Mouse (Mus musculus): ENCODE measurements around the gene Mprip. TPM values are rescaled to one million over a fixed set of nuclear protein-coding genes. Genes with fewer than 3 reads are reported as not detected.
"Not testable (repeated sequence)": the region's sequence is repeated elsewhere in the genome, so short reads cannot be mapped to it uniquely, and the experiment has no call there.

Gene Mprip
- polyA plus RNA-seq, 1 experiment from 2014 or later, result 26.3 TPM

- no peak overlapping the region for H3K27ac ChIP-seq
- H3K79me2 ChIP-seq (ENCODE audit: inconsistent target), result peaks cover 70% of the 10 kb centered on the region
- 80% methylated on average over 3 of the region's 3 CpGs for WGBS (ENCODE audit: missing documents)
- H3K36me3 ChIP-seq (ENCODE audit: inconsistent target), result no peaks in the 10 kb centered on the region
- H3K4me3 ChIP-seq (ENCODE audit: inconsistent target), result no peak overlapping the region
Observed at GRCm38 (mm10) chr11:59664818-59665217, 3.7 kb downstream of the Mprip start.

- H3K27ac ChIP-seq, result no peak overlapping the region
- WGBS (ENCODE audit: missing documents), result 60% methylated on average over 4 of the region's 4 CpGs
- H3K36me3 ChIP-seq (ENCODE audit: inconsistent target), result no peaks in the 10 kb centered on the region
- no peak overlapping the region for H3K4me3 ChIP-seq (ENCODE audit: inconsistent target)
- peaks cover 100% of the 10 kb centered on the region for H3K79me2 ChIP-seq (ENCODE audit: inconsistent target)
Observed at GRCm38 (mm10) chr11:59671049-59671693, 10.1 kb downstream of the Mprip start.

- Histone ChIP-seq H3K36me3 (ENCODE audit: inconsistent target) (no peaks in the 10 kb centered on the region), H3K27ac (no peak overlapping the region), H3K79me2 (ENCODE audit: inconsistent target) (peaks cover 93% of the 10 kb centered on the region), H3K4me3 (ENCODE audit: inconsistent target) (no peak overlapping the region)
- WGBS (ENCODE audit: missing documents), result 95% methylated on average over 2 of the region's 3 CpGs
Observed at GRCm38 (mm10) chr11:59674013-59674412, 12.9 kb downstream of the Mprip start.

GRCm38 (mm10) chr11:59674746-59675145 lies 13.6 kb downstream of the Mprip start:
- peaks cover 92% of the 10 kb centered on the region for H3K79me2 ChIP-seq (ENCODE audit: inconsistent target)
- not testable (repeated sequence) for H3K27ac ChIP-seq; H3K4me3 ChIP-seq (ENCODE audit: inconsistent target); H3K36me3 ChIP-seq (ENCODE audit: inconsistent target)
- WGBS (ENCODE audit: missing documents), result 98% methylated on average over 8 of the region's 8 CpGs

DNA sequence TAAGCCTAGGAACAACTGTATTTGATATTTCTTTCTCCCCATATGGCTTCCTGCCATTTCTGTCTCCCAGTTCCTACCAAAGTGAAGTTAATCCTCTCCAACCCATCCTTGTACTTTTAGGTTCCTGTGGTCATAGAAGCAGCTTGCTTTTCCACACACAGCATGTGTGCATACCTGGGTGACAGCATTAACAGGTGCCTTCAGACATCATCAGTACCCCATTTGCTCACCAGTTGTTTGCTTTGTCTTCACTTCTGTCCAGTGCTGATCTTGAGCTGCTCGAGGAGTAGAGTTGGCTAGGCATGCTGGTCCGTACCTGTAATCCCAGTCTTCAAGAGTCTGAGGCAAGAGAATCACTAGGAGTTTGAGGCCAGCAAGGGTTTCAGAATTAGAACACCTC lies 16.7 kb downstream of the Mprip start:
- Histone ChIP-seq H3K27ac (no peak overlapping the region), H3K36me3 (ENCODE audit: inconsistent target) (no peaks in the 10 kb centered on the region)
- WGBS (ENCODE audit: missing documents), result 100% methylated on average over 2 of the region's 2 CpGs

GRCm38 (mm10) chr11:59678693-59679092 lies 17.6 kb downstream of the Mprip start:
- Histone ChIP-seq H3K27ac (no peak overlapping the region), H3K36me3 (ENCODE audit: inconsistent target) (no peaks in the 10 kb centered on the region), H3K79me2 (ENCODE audit: inconsistent target) (peaks cover 77% of the 10 kb centered on the region; the same call in 1 of the 2 replicates), H3K4me3 (ENCODE audit: inconsistent target) (no peak overlapping the region)
- 91% methylated on average over 2 of the region's 2 CpGs for WGBS (ENCODE audit: missing documents)

More for the DNA sequence above, 16.7 kb downstream of the Mprip start:
- Histone ChIP-seq H3K4me3 (ENCODE audit: inconsistent target) (no peak overlapping the region), H3K79me2 (ENCODE audit: inconsistent target) (peaks cover 77% of the 10 kb centered on the region; the same call in 1 of the 2 replicates)

DNA sequence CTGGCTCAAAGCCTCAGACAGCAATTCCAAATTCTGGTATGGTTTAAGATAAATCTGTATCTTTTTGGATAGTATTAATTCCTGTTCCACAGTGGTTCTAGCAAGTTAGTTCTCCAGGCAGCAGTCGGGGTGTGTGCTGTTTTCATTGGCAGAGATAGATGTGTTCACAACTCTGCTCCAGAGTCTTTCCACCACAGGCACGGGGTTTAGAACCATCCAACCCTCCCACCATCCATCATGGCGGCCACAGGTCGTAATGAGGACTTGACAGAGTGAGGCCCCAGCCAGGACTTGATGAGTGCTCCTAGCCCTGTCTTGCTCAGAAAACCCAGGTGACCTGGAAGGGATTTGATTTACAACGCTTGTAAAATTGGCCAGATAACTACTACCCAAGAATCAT lies 19.0 kb downstream of the Mprip start:
- Histone ChIP-seq H3K36me3 (ENCODE audit: inconsistent target) (no peaks in the 10 kb centered on the region), H3K79me2 (ENCODE audit: inconsistent target) (peaks cover 66% of the 10 kb centered on the region; the same call in 1 of the 2 replicates), H3K27ac (no peak overlapping the region), H3K4me3 (ENCODE audit: inconsistent target) (no peak overlapping the region)
- WGBS (ENCODE audit: missing documents), result 96% methylated on average over 5 of the region's 5 CpGs

DNA sequence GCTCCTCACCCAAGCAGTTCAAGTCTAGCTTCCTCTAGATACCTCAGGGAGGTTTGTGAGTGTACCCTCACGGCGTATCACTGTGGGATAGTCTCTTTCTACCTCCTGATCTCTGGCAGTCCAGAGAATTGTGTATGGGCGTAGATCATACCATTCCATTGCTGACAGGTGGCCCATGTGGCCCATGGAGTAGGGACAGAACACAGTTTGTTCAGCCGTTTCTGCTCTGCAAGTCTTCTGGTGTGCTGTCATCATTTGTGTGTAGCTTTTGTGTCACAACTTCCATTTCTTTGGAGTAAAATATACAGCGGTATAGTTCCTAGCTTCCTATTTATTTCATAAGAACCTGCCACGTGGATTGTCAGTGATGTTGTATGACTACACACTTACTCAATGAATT lies 23.9 kb downstream of the Mprip start:
- H3K4me3 ChIP-seq (ENCODE audit: inconsistent target), result no peak overlapping the region
- no peaks in the 10 kb centered on the region for H3K36me3 ChIP-seq (ENCODE audit: inconsistent target)
- WGBS (ENCODE audit: missing documents), result 89% methylated on average over 6 of the region's 6 CpGs
- H3K27ac ChIP-seq, result no peak overlapping the region
- H3K79me2 ChIP-seq (ENCODE audit: inconsistent target), result peaks cover 61% of the 10 kb centered on the region; the same call in 1 of the 2 replicates

DNA sequence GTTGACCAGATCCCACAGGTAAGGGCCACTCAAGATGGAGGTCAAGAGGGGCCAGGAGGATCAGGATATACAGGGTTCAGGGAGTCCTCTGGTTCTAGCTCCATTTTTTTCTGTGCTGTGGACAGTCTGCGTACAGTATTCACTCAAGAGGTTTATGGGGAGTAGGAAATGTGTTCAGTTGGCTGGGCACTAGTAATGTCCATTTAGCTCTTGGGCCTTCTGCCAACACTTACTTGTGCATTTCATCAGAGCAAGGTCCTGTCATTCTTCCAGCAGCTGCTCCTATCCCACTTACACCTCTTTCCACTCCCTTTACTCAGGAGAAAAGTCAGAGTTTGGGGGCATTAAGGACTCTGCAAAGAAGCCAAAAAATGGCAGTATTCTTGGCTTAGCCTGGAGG lies 33.4 kb downstream of the Mprip start:
- Histone ChIP-seq H3K4me3 (ENCODE audit: inconsistent target) (no peak overlapping the region), H3K27ac (no peak overlapping the region), H3K79me2 (ENCODE audit: inconsistent target) (peaks cover 40% of the 10 kb centered on the region), H3K36me3 (ENCODE audit: inconsistent target) (peaks cover 18% of the 10 kb centered on the region; the same call in 1 of the 2 replicates)
- 100% methylated on average over 1 of the region's 1 CpGs for WGBS (ENCODE audit: missing documents)

DNA sequence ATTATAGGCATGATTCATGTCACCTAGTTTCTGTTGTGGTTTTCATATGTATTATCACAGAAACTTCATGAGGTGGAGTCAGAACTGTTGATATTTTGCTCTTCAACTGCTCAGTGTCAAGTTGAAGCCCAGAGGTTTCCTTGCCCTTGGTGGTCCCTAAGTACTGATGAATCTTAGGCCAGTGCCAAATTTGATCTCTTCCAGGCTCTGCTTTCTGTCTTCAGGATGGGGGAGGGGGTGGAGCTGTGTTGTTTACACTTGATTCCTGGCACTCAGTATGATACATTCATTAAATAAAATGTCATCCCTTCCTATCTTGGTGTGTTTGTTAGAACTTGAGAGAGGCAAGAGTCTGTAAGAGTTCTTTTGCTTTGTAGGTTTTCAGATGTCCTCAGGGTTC lies 34.4 kb downstream of the Mprip start:
- H3K27ac ChIP-seq, result no peak overlapping the region
- H3K79me2 ChIP-seq (ENCODE audit: inconsistent target), result peaks cover 30% of the 10 kb centered on the region
- peaks cover 18% of the 10 kb centered on the region; the same call in 1 of the 2 replicates for H3K36me3 ChIP-seq (ENCODE audit: inconsistent target)
- no peak overlapping the region for H3K4me3 ChIP-seq (ENCODE audit: inconsistent target)

DNA sequence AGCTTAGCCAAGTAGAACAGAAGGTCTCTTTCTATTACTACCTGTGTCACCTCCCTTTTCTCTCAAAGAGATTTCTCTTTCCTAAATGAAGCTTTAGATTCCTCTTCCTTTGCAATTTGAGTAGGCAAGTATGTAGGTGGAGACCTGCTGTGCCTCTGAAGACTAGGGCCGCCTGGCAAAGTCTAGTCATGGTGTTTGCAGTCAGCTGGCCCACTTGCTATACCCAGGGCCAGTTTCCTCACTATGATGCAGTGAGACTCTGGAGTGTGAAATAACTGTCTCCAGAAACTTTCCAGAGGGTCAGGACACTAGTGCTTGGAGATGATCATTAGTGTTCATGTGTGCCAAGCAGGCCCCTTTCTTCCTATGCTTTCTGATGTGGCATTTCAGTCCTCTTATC lies 36.5 kb downstream of the Mprip start:
- peaks cover 12% of the 10 kb centered on the region; the same call in 1 of the 2 replicates for H3K79me2 ChIP-seq (ENCODE audit: inconsistent target)
- H3K4me3 ChIP-seq (ENCODE audit: inconsistent target), result no peak overlapping the region
- H3K36me3 ChIP-seq (ENCODE audit: inconsistent target), result peaks cover 18% of the 10 kb centered on the region; the same call in 1 of the 2 replicates
- no peak overlapping the region for H3K27ac ChIP-seq
- WGBS (ENCODE audit: missing documents), result 100% methylated on average over 1 of the region's 1 CpGs

DNA sequence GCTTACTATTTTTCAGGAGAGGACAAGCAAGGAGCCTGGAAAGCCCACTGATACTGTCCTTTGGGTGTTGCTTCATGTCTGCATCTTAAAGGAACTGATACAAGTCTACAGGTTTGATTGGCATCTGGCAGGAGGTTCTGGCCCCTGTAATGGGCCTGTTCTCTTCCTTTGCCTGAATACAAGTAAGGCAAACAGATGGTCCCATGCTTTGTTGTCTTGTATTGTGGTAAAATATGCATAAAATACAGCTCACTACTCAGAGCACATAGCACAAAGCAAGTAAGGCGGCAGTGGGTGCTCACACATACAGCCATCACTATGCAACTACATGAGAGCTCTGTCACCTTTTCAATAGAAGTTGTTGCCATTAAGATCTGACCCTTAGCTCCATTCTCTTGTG lies 39.7 kb downstream of the Mprip start:
- Histone ChIP-seq H3K79me2 (ENCODE audit: inconsistent target) (no peaks in the 10 kb centered on the region), H3K27ac (no peak overlapping the region), H3K4me3 (ENCODE audit: inconsistent target) (no peak overlapping the region), H3K36me3 (ENCODE audit: inconsistent target) (peaks cover 18% of the 10 kb centered on the region; the same call in 1 of the 2 replicates)
- WGBS (ENCODE audit: missing documents), result 100% methylated on average over 1 of the region's 1 CpGs

DNA sequence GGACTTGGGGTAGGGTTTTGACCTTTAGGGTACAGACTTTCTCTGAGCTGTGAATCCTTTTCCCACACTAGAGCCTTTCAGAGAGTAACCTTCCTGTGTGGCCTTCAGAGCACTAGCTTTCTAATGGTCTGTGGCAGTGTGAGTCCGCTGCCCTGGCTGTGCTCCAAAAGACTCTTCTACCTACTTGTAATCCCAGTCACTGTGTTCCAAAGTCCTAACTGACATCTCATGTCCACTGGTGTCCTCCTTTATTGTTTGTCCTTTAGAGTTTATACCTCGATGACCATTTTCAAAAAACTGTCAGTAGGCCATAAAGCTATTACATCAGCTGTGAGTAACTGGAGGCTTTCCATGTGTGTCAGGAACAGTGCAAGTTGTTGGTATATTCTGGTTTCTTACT lies 44.0 kb downstream of the Mprip start:
- 91% methylated on average over 2 of the region's 2 CpGs for WGBS (ENCODE audit: missing documents)
- no peaks in the 10 kb centered on the region for H3K79me2 ChIP-seq (ENCODE audit: inconsistent target)
- H3K36me3 ChIP-seq (ENCODE audit: inconsistent target), result no peaks in the 10 kb centered on the region
- H3K4me3 ChIP-seq (ENCODE audit: inconsistent target), result no peak overlapping the region
- no peak overlapping the region for H3K27ac ChIP-seq

DNA sequence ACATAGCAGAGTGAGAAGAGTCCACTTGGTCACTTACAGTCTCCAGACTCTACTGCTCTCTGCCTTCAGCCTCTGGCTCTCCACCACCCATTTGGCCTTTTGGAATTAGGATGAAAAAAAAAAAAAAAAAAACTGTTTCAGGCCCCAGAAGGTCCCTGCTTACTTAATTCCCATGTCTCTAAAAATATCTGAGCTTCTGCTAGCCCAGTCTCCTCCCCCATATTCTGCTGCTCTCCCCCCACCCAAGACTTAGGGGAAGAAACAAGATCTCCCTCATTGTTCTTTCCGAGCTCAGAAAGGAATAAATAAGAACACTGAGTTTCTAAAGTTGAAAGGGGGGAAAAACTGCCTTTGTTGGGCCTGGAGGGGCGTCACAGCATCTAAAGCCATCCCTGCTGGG lies 46.4 kb downstream of the Mprip start:
- Histone ChIP-seq H3K4me3 (ENCODE audit: inconsistent target) (no peak overlapping the region), H3K27ac (no peak overlapping the region), H3K36me3 (ENCODE audit: inconsistent target) (no peaks in the 10 kb centered on the region), H3K79me2 (ENCODE audit: inconsistent target) (no peaks in the 10 kb centered on the region)
- WGBS (ENCODE audit: missing documents), result 83% methylated on average over 2 of the region's 2 CpGs

DNA sequence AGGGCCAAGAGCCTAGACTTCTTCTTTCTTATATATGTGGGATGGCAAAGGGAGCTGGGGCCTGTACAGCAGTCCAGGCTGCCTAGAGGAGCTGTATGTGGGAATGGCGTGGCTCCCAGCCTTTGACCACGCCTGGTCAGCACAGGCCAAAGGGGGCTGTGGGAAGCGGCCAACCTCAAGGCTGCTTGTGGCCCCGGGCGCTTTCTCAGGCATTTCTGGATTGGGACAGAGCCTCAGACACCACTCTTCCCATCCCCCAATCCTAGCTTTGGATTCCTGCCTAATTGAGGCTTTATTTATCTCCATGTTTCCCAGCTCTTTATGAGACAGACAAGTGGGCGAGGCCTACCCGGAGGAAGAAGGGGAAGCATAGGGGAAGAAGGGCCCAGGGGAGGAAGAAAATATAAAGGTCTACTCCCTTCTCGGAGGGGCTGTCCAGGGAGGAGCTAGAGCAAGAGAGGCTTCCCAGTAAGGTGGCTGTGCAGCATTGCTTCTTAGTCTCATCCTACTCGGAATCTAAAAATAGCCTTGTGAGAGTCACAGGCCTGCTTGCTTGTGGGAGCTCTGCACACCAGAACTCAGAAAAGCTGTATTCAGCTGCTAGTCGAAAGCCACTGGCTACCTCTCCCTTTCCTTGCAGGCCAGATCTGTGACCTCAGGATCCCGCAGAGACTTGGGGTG lies 47.0 kb downstream of the Mprip start:
- no peaks in the 10 kb centered on the region for H3K36me3 ChIP-seq (ENCODE audit: inconsistent target)
- 88% methylated on average over 11 of the region's 11 CpGs for WGBS (ENCODE audit: missing documents)
- H3K4me3 ChIP-seq (ENCODE audit: inconsistent target), result no peak overlapping the region
- no peaks in the 10 kb centered on the region for H3K79me2 ChIP-seq (ENCODE audit: inconsistent target)
- H3K27ac ChIP-seq, result no peak overlapping the region
